Mouse (Mus musculus): Measurements from ENCODE around the gene Gm2a.
A peak's percentile ranks its signal among the peaks of the same experiment; 100 is the strongest.

The Gm2a gene

DNA sequence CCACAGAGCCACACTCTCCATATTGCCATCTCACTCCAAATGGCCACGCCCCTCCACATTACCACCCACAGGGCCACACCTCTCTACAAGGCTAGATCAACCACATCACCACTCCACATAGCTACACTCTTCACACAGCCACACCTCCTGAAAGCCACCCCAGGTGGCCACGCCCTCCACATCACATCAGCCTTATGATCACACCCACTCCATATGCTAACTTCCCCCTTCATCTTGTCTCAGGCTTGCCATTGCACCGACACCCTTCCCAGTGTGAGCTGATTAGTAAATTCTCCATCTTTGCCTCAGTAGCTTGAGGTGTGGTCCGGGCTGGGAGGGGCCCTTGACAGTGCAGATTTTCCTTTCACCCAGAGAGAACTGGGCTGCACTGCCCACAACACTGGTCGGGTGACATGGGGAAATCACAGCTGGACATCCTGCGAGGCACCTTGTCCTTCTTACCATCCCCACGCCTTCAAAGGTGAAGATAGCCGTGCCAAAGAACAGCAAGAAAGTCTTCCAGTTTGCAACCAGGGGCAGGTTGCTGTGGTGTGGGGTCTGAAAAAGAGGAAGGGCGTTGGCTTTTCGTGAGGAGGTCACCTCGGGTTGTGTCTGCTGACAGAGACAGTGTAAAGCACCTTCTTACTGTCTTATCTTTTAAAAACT is 33.3 kb downstream of the Gm2a start:
- peak; percentile 79 to 87 for DNase-seq (ENCODE audit: low spot score in 2 of 2)

DNA sequence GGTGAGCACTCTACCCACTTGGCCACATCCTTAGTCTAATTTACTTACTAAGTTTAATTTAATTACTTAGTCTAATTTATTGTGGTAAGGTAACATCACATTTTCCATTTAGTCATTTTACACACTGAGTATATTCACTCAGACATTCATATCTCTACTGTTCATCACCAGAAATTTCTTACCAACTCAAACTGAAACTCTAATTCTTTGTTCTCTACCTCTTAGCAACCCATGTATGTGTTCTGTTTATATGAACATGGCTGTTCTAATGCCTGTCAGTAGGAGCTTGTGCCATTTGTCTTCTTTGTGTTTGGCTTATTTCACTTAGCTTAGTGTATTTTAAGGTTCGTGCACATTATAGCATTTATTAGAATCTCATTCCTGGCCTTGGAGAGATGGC is 34.0 kb downstream of the Gm2a start:
- DNase-seq (ENCODE audit: low spot score in 2 of 2), result no peak

DNA sequence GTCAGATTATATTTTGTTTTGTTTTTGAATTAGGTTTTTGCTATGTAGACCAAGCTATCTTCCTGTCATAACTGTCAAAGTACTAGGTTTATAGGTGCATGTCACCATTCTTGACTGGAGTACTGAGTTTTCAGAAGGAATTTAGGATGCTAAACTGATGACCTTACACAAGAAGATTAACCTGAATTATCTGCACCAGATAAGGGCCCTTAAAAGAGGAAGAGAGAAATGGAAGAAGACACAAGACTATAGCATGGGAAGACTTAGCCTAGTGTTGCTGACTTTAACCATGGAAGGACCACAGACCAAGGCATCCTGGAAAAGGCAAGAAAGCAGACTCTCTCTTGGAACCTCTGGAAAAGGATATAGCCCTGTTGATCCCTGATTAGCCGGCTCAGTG is 35.3 kb downstream of the Gm2a start:
- DNase-seq (ENCODE audit: low spot score in 2 of 2), result no peak

DNA sequence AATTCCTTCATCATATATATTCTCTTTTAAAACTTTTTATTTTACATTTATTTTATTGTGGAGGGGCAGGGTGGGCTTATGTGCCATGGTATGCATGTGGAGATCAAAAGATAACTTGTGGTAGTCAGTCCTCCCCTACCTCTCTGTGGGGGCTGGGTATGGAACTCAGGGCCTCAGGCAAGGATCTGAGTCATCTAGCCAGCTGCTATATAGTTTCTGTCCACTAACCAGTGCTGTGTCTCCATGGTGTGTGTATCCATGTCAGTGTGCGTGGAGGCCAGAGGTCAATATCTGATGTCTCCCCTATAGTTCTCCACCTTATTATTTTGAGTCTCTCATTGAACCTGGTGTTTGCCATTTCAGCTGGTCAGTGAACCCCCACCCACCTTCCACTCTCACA is 36.5 kb downstream of the Gm2a start:
- no peak for DNase-seq (ENCODE audit: low spot score in 2 of 2)

DNA sequence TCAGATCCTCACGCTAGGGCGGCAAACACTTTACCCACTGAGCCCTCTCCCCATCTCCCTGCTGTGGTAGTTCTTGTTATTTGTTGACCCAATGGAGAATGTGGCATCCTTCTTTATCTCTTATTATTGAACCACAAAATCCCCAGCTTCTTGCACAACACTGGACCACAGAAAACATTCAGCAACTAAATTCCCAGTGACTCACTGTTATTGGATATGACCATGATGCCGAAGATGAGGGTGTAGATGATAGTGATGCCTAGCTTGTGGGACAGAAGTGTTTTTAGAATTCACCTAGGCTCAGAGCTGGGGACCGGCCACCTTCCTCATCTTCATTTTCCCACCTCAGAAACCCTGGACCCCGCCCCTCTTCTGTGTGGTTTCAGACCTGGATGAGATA is 37.0 kb downstream of the Gm2a start:
- no peak for DNase-seq (ENCODE audit: low spot score in 2 of 2)

DNA sequence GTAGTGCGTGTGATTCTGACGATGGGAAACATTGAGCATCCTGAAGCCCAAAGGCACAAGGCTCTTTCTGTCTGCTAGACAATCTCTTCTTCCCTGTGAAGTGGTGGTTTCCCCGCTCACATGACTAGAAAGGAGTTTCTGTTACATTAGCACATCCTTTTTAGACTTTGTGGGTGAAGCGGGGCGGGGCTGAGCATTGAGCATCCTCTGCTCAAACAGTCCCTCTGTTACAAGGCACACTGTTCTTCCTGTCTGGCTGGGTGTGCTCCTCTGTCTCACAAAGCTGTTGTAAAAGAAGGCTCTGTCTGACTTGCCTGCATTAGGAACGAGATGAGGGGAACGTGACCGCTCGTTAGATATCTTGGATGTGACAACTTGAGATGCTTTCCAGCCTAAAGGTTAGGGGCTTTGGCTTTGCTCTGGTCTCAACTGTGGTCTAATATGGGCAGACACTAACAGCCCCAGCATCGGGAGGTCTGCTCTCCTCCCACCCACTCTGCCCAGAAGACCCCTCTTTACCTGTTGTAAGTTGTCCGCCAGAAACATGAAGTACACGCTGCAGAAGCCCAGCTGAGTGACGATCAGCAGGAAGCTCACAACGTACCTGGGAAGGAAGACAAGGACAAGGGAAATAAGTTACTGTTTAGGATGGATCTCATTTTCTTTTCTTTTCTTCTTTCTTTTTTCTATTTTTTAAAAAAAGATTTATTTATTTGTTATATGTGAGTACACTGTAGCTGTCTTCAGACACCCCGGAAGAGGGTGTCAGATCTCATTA is 39.0 kb downstream of the Gm2a start:
- peak; percentile 88 to 90 for DNase-seq (ENCODE audit: low spot score in 2 of 2)

DNA sequence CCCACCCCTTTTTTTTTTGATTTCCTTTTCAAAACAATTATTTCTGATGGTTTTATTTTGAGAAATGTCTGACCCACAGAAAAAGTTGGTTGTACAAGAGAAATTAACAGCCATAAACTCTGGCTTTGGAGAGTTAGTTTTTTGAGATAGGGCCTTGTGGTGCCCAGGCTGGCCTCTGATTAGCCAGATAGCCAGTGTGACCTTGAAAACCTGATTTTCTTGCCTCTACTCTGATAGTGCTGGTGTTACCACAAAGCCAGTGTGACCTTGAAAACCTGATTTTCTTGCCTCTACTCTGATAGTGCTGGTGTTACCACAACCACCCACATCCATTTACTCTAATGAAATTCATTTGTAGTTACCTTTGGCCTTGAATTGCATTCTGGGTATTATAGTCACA is 39.7 kb downstream of the Gm2a start:
- DNase-seq (ENCODE audit: low spot score in 2 of 2), result no peak

DNA sequence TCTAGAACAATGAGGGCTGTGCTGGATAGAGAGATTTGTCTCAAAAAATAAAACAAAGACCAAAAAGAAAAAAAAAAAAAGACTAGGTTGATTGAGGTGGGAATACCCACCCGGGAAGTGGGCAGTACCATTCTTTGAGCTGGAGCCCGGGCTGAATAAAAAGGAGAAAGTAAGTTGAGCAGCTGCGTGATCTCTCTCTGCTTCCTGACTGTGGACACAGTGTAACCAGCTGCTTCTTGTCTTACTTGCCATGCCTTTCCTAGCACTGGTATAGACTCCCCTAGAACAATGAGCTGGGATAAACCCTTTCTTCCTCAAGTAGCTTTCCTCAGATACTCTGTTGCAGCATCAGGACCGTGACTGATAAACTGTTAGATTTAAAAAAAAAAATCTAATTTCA is 43.6 kb downstream of the Gm2a start:
- no peak for DNase-seq (ENCODE audit: low spot score in 2 of 2)

DNA sequence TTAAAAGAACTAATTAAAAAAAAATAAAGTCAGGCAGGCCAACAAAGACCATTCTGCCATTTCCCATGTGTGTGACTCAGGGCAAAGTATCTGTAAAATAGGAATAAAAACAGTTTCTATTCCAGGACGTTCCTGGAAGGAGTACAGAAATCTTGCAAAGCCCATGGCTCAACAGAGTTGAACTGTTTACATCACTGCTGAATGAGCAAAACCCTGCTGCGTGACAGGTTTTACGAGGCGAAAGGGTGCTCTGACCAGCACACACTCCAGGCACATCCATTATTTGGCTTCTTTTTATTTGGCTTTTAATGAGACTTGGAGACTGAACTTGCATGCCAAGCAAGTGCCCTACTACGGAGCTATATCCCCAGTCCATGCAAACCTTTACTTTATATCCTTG is 46.1 kb downstream of the Gm2a start:
- DNase-seq (ENCODE audit: low spot score in 2 of 2), result no peak

DNA sequence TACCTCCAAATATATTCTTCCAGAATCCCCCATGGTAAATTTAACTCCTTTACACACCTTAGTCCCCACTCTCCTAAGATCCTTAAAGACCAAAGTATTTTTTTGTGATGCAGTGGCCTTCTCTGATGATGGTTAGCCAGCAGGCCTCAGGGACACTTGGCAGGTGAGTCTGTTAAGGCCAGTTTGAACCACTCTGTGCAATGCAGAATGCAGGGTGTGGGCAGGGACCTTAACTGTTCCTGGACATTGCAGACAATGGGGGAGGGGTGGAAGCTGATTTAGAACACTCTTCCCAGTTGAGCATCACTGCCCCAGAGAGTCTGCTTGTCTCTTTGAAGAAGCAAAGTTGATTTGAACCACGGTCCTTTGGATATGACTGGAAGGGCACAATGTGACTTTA is 48.9 kb downstream of the Gm2a start:
- DNase-seq (ENCODE audit: low spot score in 2 of 2), result no peak

DNA sequence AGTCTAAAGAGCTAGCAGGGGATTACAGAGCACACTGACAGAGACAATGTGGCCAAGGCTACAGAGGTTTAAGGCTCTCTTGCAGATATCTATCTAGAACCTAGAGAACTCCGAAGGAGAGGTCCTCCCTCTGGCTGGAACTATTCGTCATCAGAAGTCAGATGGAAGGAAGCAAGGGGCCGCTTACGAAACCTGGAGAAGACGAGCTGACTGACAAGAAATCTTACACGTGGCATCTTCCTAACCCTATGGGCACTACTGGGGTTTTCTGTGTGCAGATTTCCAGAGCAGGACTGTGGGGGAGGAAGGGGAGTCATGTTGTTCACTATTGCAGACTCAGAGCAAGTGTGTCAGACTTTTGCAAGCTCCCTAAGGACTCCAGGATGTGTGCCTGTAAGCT is 49.5 kb downstream of the Gm2a start:
- no peak for DNase-seq (ENCODE audit: low spot score in 2 of 2)

DNA sequence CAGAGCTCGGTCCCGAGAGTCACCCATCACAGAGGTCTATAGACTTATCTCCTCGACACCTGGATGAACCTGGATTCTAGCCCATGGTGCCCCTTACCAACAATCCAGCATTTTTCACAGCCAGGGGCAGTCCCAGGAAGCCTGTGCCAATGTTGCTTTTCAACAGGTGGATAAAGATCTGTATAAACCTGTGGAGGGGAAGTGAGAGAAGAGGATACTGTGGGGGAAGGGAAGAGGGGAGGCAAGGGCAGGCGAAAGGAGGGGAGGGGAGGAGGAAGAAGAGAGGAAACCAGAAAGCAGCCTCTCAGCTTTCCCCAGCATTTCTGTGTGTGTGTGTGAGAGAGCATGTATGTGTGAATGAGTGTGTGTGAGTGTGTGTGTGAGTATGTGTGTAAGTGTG is 50.5 kb downstream of the Gm2a start:
- no peak for DNase-seq (ENCODE audit: low spot score in 2 of 2)

DNA sequence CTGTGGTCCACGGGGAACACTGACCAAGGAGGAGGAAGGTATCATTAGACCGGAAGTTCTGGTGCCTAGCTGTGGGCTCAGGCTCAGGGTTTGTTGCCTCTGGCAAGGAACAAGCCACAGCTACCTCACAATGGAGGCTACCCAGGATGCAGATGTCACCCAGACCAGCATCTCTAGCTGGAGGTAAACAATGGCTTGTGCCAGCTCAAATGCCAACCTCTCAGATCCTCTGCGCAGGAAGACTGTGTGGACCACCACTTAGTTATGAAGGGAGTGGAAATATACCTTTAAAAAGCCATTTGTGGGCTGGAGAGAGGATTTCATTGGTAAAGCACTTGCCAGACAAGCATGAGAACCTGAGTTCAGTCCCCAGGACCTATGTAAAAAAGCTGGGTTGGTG is 53.7 kb downstream of the Gm2a start, which contains the start of gene Slc36a3:
TSS of gene Slc36a3 (minus strand) at position 101 of the 400 bp plus-strand sequence.
- no peak for DNase-seq (ENCODE audit: low spot score in 2 of 2)

DNA sequence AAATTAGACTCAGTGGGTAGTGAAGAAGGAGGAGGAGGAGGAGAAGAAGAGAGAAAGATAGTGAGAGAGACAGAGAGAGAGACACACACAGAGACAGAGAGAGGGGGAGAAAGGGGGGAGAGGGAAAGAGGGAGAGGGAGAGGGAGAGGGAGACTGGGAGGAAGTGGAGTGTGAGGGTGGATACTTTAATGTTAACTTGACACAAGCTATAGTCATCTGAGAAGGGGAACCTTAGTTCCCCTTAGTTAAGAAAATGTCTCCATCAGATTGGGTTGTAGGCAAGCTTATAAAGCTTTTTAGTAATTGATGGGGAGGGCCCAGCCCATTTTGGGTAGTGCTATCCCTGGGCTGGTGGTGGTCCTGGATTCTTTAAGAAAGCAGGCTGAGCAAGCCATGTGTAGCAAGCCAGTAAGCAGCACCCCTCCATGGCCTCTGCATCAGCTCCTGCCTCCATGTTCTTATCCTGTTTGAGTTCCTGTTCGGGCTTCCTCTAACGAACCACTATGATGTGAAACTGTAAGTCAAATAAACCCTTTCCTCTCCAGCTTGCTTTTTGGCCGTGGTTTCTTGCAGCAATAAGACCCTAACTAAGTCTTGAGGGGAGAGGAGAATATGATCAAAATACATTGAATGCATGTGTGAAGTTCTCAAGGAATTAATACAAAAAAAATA is 56.6 kb downstream of the Gm2a start:
- peak in 1 of 2 experiments; percentile 29 for DNase-seq (ENCODE audit: low spot score in 2 of 2)

DNA sequence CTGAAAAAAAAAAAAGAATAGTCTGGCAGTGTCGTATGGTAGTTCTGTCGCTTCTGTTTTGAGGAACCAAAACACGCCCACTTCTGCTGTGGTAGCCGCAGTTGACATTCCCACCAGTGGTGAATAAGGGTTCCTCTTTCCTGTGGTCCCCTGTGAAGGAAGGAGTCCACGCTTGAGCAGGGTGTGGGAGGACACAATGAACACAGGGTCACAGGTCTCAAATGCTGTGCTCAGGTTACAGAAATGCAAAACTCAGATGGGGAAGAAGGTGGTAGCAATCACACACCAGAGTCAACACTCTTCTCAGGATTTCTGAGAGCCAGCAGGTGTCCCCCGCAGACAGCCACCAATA is 57.1 kb downstream of the Gm2a start:
- DNase-seq (ENCODE audit: low spot score in 2 of 2), result peak in 1 of 2 experiments; percentile 72

DNA sequence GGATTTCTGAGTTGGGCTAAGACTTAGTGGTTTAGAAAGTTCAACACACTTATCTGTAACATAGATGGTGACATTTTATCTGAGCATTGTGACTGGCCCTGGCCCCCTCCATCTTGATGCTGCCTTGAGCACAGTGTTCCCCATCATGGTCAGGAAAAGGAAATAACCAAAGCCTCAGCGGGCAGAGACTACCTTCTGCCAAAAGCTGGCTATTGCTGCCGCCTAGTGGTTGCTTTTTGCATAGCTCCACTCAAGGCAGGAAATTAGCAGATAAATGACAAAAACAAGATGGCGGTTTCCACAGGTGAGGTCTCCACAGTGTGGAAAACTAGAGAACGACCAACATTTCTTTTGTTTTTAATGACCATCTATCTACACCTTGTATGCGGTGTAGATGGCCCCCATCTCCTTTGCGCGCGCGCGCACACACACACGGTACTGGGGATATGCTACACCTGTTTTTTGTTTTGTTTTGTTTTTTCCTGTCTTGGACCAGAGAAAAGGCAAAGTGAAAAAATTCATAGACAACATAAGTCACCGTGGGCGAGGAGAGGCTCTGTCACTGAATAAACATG is 61.0 kb downstream of the Gm2a start:
- DNase-seq (ENCODE audit: low spot score in 2 of 2), result peak; percentile 85 to 91

Data from natural killer cell, adult 2 months (primary cell).